Mouse (Mus musculus) hindbrain, embryonic 12.5 days (tissue): ENCODE measurements at regions not wholly inside any gene's neighbourhood (a gene's known extent, or its start where the extent isn't known, plus 50 kb on each side); places are given as distances from the start of the nearest gene placed in this dataset.
"Not testable (repeated sequence)": the region's sequence is repeated elsewhere in the genome, so short reads cannot be mapped to it uniquely, and the experiment has no call there.

ENCODE experiments used
- ATAC-seq: fragments of 200-750 bp; cut with Nextera tagmentation; 2 replicates; pipeline ENCODE4 v1.8.0; 2017; ENCODE audit warnings: moderate TSS enrichment; ENCODE audit not compliant: low FRiP score
- H3K27ac ChIP-seq: fragments of 300-500 bp; sonication (generic); 2 replicates; pipeline ENCODE4 v1.5.1; 2016; ENCODE audit warnings: mild to moderate bottlenecking
- H3K27me3 ChIP-seq: fragments of 300-500 bp; sonication (generic); 2 replicates; pipeline ENCODE4 v1.6.1; 2016; ENCODE audit warnings: mild to moderate bottlenecking
- H3K36me3 ChIP-seq: fragments of 300-500 bp; sonication (generic); 2 replicates; pipeline ENCODE4 v1.6.1; 2016; ENCODE audit warnings: mild to moderate bottlenecking
- H3K4me1 ChIP-seq: fragments of 300-500 bp; sonication (generic); 2 replicates; pipeline ENCODE4 v1.6.1; 2016
- H3K4me2 ChIP-seq: fragments of 300-500 bp; sonication (generic); replicated peaks from 2 replicates; pipeline ENCODE4 v1.6.1; 2016; ENCODE audit warnings: mild to moderate bottlenecking
- H3K4me3 ChIP-seq: fragments of 300-500 bp; sonication (generic); 2 replicates; pipeline ENCODE4 v1.5.1; 2016; ENCODE audit warnings: mild to moderate bottlenecking
- H3K9ac ChIP-seq: fragments of 300-500 bp; sonication (generic); 2 replicates; pipeline ENCODE4 v1.6.1; 2016; ENCODE audit warnings: mild to moderate bottlenecking, moderate library complexity
- H3K9me3 ChIP-seq: fragments of 300-500 bp; sonication (generic); replicated peaks from 2 replicates; pipeline ENCODE4 v1.6.1; 2016; ENCODE audit warnings: mild to moderate bottlenecking
- WGBS: fragments of 180-500 bp; shearing (Covaris S2); methylation state at CpG from one replicate; pipeline ENCODE4 v1.1.7; 2016; 5-methylcytosine and 5-hydroxymethylcytosine counted together

DNA sequence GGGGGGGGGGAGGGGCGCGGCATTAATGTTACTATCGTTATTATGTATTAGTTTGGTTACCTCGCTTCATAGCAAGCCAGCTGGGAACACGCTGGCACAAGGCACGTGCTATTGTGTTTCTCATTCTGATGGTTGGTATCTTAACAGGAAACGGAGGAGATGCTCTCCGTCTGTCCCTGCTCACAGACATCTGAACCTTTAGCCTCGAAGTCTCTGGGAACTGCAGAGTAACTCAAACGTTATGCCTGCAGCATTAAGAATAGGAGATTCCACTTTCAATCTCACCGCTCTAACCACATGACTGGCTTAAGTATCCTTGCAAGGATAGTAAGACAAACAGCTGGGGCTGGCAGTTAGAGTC lies 80.0 kb downstream of the Nfkbiz start:
- H3K27ac ChIP-seq = no peak overlapping the region
- H3K4me2 ChIP-seq = no peak overlapping the region
- no peak for ATAC-seq

GRCm38 (mm10) chr16:55757952-55758706 lies 80.6 kb downstream of the Nfkbiz start:
- Histone ChIP-seq H3K4me2 (no peak overlapping the region), H3K9me3 (no peaks in the 10 kb centered on the region), H3K27me3 (no peaks in the 10 kb centered on the region), H3K9ac (no peak overlapping the region), H3K4me3 (no peak overlapping the region), H3K4me1 (no peaks in the 10 kb centered on the region), H3K27ac (no peak overlapping the region), H3K36me3 (no peaks in the 10 kb centered on the region)
- 59% methylated on average over 4 of the region's 5 CpGs for WGBS
- ATAC-seq = no peak

More for the DNA sequence above, 80.0 kb downstream of the Nfkbiz start:
- 81% methylated on average over 11 of the region's 11 CpGs for WGBS
- no peaks in the 10 kb centered on the region for H3K9me3 ChIP-seq
- no peaks in the 10 kb centered on the region for H3K4me1 ChIP-seq
- H3K4me3 ChIP-seq = no peak overlapping the region
- no peaks in the 10 kb centered on the region for H3K27me3 ChIP-seq
- no peak overlapping the region for H3K9ac ChIP-seq
- H3K36me3 ChIP-seq = no peaks in the 10 kb centered on the region

DNA sequence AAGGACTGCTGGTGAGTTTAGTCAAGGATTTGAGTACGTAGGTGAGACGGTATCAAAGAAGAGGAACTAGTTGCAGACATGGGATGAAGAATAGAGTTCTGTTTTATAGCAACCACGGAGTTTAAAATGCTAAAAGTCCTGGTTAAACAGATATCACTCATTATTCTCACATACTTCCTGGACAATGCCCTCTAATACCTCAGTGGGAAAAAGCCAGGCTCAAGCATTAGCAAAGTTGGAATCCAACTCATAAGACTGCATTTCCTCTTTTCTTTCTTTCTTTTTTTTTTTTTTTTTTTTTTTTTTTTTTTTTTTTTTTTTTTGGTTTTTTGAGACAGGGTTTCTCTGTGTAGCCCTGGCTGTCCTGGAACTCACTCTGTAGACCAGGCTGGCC lies 81.3 kb downstream of the Nfkbiz start:
- not testable (repeated sequence) for H3K9ac ChIP-seq, H3K27me3 ChIP-seq, ATAC-seq, H3K4me1 ChIP-seq, H3K36me3 ChIP-seq, H3K27ac ChIP-seq, H3K9me3 ChIP-seq, H3K4me2 ChIP-seq, H3K4me3 ChIP-seq
- 95% methylated on average over 3 of the region's 3 CpGs for WGBS

- no peak for ATAC-seq
Measured at GRCm38 (mm10) chr16:55756764-55757421, 81.8 kb downstream of the Nfkbiz start.

GRCm38 (mm10) chr16:55755309-55755832 lies 83.3 kb downstream of the Nfkbiz start:
- H3K9ac ChIP-seq = no peak overlapping the region
- H3K27ac ChIP-seq = no peak overlapping the region
- H3K4me2 ChIP-seq = no peak overlapping the region
- H3K36me3 ChIP-seq = no peaks in the 10 kb centered on the region
- H3K4me3 ChIP-seq = no peak overlapping the region
- no peaks in the 10 kb centered on the region for H3K27me3 ChIP-seq
- H3K4me1 ChIP-seq = no peaks in the 10 kb centered on the region
- H3K9me3 ChIP-seq = no peaks in the 10 kb centered on the region
- no peak for ATAC-seq
- 69% methylated on average over 6 of the region's 6 CpGs for WGBS

More at GRCm38 (mm10) chr16:55756764-55757421, 81.8 kb downstream of the Nfkbiz start:
- H3K4me1 ChIP-seq = no peaks in the 10 kb centered on the region
- H3K9me3 ChIP-seq = no peaks in the 10 kb centered on the region
- no peak overlapping the region for H3K4me3 ChIP-seq
- H3K9ac ChIP-seq = no peak overlapping the region
- no peaks in the 10 kb centered on the region for H3K27me3 ChIP-seq
- H3K36me3 ChIP-seq = no peaks in the 10 kb centered on the region
- no peak overlapping the region for H3K27ac ChIP-seq
- no peak overlapping the region for H3K4me2 ChIP-seq
- 89% methylated on average over 15 of the region's 15 CpGs for WGBS

DNA sequence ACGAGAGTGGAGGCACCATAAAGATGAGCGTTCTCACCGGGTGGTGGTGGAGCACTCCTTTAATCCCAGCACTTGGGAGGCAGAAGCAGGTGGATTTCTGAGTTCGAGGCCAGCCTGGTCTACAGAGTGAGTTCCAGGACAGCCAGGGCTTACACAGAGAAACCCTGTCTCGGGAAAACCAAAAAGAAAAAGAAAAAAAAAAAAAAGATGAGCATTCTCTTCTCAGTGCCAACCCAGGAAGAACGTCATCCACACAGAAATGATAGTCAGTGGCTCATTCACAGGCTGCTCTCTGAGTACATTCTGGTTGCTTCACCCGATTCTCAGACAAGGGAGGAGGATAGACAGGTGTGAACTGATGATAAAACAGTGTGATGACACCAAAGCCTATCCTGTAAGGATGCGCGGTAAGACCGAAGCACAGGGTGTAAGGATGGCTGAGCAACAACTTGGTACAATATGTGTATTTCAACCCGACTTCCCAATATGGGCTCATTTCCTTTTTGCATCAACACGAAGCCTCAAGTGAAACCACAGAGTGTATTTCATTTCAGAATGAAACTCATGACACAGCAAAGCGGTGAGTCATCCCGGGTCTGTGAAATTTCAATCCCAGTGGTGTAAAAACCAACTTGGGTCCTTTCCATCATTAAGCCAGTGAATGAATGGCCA lies 84.5 kb downstream of the Nfkbiz start:
- Histone ChIP-seq H3K9me3 (no peaks in the 10 kb centered on the region), H3K27me3 (no peaks in the 10 kb centered on the region), H3K9ac (no peak overlapping the region), H3K27ac (no peak overlapping the region), H3K4me3 (no peak overlapping the region), H3K4me1 (no peaks in the 10 kb centered on the region), H3K4me2 (no peak overlapping the region), H3K36me3 (no peaks in the 10 kb centered on the region)
- no peak for ATAC-seq
- 89% methylated on average over 14 of the region's 14 CpGs for WGBS

DNA sequence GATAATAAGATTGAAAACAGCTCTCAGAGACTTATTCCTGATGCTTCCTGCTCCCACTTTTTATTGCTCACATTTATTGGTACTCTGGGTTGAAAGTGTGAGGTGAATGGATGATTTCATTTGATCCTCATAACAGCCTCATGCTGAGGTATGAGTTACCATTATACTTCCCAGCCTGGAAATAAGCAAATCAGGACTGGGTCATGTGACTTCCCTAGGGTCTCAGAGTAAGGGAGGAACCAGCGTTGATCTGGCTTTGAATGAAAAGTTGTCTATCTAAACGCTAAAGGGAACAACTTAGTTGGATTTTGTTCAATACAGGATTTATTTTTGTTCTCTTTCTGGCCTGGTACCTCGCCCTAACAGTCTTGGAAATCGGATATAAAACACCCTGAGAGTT lies 85.3 kb downstream of the Nfkbiz start:
- Histone ChIP-seq H3K9ac (no peak overlapping the region), H3K27me3 (no peaks in the 10 kb centered on the region), H3K27ac (no peak overlapping the region), H3K9me3 (no peaks in the 10 kb centered on the region), H3K4me2 (no peak overlapping the region), H3K4me3 (no peak overlapping the region), H3K4me1 (no peaks in the 10 kb centered on the region), H3K36me3 (no peaks in the 10 kb centered on the region)
- no peak for ATAC-seq
- 87% methylated on average over 4 of the region's 4 CpGs for WGBS

DNA sequence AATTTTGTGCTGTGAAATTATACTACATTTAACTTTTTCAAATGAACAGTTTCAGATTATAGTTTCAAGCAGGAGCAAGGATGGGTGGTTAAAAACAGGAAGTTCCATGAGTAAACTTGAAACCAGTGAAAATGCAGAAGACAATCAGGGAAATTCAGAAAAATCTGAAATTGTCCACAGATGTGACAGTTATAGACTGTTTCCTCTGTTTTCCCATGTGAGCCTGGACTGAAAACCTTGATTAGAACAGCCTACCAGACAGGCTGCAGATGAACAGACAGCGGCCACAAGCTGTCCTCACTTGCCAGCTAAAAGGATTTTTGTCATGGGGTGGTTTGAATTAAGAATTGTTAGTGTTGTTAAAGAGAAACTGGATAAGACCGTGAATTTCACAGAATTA lies 91.4 kb downstream of the Nfkbiz start:
- Histone ChIP-seq H3K27ac (no peak overlapping the region), H3K4me3 (no peak overlapping the region), H3K4me2 (no peak overlapping the region), H3K9me3 (no peaks in the 10 kb centered on the region), H3K4me1 (no peaks in the 10 kb centered on the region), H3K27me3 (no peaks in the 10 kb centered on the region), H3K36me3 (no peaks in the 10 kb centered on the region), H3K9ac (no peak overlapping the region)
- no peak for ATAC-seq
- 76% methylated on average over 2 of the region's 2 CpGs for WGBS

GRCm38 (mm10) chr16:55746159-55746558 lies 92.5 kb downstream of the Nfkbiz start:
- 62% methylated on average over 3 of the region's 3 CpGs for WGBS
- no peak overlapping the region for H3K9ac ChIP-seq

DNA sequence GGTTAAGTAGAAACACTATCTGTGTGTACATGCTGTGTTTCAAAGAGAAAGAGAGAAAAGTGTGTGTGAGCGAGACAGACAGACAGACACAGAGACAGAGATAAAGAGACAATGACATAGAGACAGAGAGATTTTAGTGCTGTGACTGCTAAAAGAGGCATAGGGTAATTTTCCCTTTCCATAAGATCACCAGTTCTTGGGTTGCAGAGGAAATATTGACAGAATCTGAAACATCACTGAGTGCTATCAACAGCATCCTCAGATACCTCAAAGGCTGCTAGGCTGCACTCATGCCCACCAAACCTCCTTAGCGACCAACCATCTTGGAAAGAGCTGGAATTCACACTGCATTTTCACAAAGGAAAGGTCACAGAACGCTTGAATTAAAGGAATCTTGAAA lies 93.6 kb downstream of the Nfkbiz start:
- WGBS = 75% methylated on average over 3 of the region's 3 CpGs
- no peaks in the 10 kb centered on the region for H3K36me3 ChIP-seq
- H3K27me3 ChIP-seq = no peaks in the 10 kb centered on the region
- H3K4me1 ChIP-seq = no peaks in the 10 kb centered on the region
- no peak for ATAC-seq
- H3K9me3 ChIP-seq = no peaks in the 10 kb centered on the region
- no peak overlapping the region for H3K27ac ChIP-seq
- no peak overlapping the region for H3K4me3 ChIP-seq
- no peak overlapping the region for H3K4me2 ChIP-seq
- no peak overlapping the region for H3K9ac ChIP-seq

More at GRCm38 (mm10) chr16:55746159-55746558, 92.5 kb downstream of the Nfkbiz start:
- no peaks in the 10 kb centered on the region for H3K27me3 ChIP-seq
- H3K27ac ChIP-seq = no peak overlapping the region
- no peaks in the 10 kb centered on the region for H3K4me1 ChIP-seq
- no peak overlapping the region for H3K4me3 ChIP-seq
- no peaks in the 10 kb centered on the region for H3K9me3 ChIP-seq
- no peak overlapping the region for H3K4me2 ChIP-seq
- H3K36me3 ChIP-seq = no peaks in the 10 kb centered on the region
- ATAC-seq = no peak

- no peak for ATAC-seq
- Histone ChIP-seq H3K4me3 (no peak overlapping the region), H3K36me3 (no peaks in the 10 kb centered on the region), H3K9me3 (no peaks in the 10 kb centered on the region), H3K4me2 (no peak overlapping the region), H3K9ac (no peak overlapping the region), H3K27ac (no peak overlapping the region), H3K4me1 (no peaks in the 10 kb centered on the region), H3K27me3 (no peaks in the 10 kb centered on the region)
- WGBS = 95% methylated on average over 2 of the region's 2 CpGs
Measured at GRCm38 (mm10) chr16:55741099-55741863, 97.4 kb downstream of the Nfkbiz start.

- Histone ChIP-seq H3K4me2 (no peak overlapping the region), H3K4me1 (no peaks in the 10 kb centered on the region)
- WGBS = 91% methylated on average over 4 of the region's 4 CpGs
Measured at GRCm38 (mm10) chr16:55738741-55739140, 100.0 kb downstream of the Nfkbiz start.

More at GRCm38 (mm10) chr16:55738741-55739140, 100.0 kb downstream of the Nfkbiz start:
- Histone ChIP-seq H3K4me3 (no peak overlapping the region), H3K27ac (no peak overlapping the region), H3K9ac (no peak overlapping the region), H3K9me3 (no peaks in the 10 kb centered on the region), H3K36me3 (no peaks in the 10 kb centered on the region), H3K27me3 (no peaks in the 10 kb centered on the region)
- ATAC-seq = no peak
